Mouse (Mus musculus) C2C12 (cell line): Measurements from ENCODE around the gene Tex46.

Experiments used
- CEBPB ChIP-seq: IDR thresholded peaks from one replicate; pipeline ENCODE4 v1.6.1; 2011; ENCODE audit warnings: low read depth, mild to moderate bottlenecking, control low read depth, moderate library complexity
- CTCF ChIP-seq: IDR thresholded peaks from one replicate; pipeline ENCODE4 v1.5.1; 2011; ENCODE audit not compliant: control insufficient read depth, insufficient read depth, insufficient read length
- MAX ChIP-seq: IDR thresholded peaks from one replicate; pipeline ENCODE4 v1.6.1; 2011; ENCODE audit warnings: mild to moderate bottlenecking, control low read depth
- MYOD1 ChIP-seq: IDR thresholded peaks from one replicate; pipeline ENCODE4 v1.6.1; 2011; ENCODE audit warnings: low read depth; ENCODE audit not compliant: control insufficient read depth, insufficient read length
- MYOG ChIP-seq: IDR thresholded peaks from one replicate; pipeline ENCODE4 v1.6.1; 2011; ENCODE audit not compliant: control insufficient read depth, insufficient read length; ENCODE audit errors: extremely low read depth
- USF1 ChIP-seq: IDR thresholded peaks from one replicate; pipeline ENCODE4 v1.6.1; 2011; ENCODE audit warnings: low read depth, mild to moderate bottlenecking, control low read depth, moderate library complexity

DNA sequence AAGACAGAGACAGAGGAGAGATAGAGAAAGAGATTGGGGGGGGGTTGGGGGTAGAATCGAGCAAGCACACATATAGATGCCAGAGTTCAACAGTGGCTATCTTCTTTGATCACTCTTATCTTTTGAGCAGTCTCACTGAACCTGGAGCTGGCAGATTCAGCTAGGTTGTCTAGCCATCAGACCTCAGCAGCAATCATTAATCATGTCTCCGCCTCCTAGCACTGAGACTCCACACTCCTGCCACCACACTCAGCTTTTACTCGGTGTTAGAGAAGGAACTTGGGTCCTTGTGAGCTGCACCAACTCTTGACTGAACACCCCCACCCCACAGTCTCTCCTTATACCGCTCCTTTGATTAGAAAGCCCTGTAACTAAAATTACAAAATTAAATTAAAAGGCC is 18.1 kb upstream of the Tex46 start:
- TF ChIP-seq CTCF (no peak), MYOD1 (no peak), USF1 (no peak), MYOG (no peak), CEBPB (no peak), MAX (no peak)
